Mouse (Mus musculus) thymus, postnatal 4 days (tissue): ENCODE measurements around the gene Cryzl2.

ENCODE experiments used
- DNase-seq: peaks from one replicate; pipeline ENCODE4 v3.0.0; 2021

The Cryzl2 gene

GRCm38 (mm10) chr1:157480090-157480489, 21.7 kb downstream of the Cryzl2 start:
- DNase-seq: no peak

- no peak for DNase-seq
Observed at GRCm38 (mm10) chr1:157480901-157481300, 22.5 kb downstream of the Cryzl2 start.

GRCm38 (mm10) chr1:157481666-157482065, 23.3 kb downstream of the Cryzl2 start:
- DNase-seq: no peak

DNA sequence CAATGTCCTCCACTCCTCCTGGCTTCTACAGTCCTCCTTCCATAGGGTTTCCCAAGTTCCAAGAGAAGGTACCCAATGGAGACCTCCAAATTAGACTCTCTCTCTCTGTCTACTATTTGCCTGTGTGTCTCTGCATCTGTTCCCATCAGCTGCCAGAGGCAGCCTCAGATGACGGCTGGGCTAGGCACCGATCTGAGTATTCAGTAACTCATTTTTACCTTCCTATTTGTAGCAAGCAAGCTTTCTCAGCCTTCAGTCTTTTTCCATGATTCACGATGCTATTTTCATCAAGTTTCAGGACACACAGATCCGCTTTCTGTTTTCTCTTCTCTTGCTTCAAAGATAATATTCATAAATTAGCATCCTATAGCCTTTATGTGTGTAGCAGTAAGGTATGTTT, 25.8 kb downstream of the Cryzl2 start:
- no peak for DNase-seq

- DNase-seq: no peak
Observed at GRCm38 (mm10) chr1:157500657-157501056, 42.3 kb downstream of the Cryzl2 start.

- no peak for DNase-seq
Observed at GRCm38 (mm10) chr1:157501352-157501945, 43.1 kb downstream of the Cryzl2 start.

DNA sequence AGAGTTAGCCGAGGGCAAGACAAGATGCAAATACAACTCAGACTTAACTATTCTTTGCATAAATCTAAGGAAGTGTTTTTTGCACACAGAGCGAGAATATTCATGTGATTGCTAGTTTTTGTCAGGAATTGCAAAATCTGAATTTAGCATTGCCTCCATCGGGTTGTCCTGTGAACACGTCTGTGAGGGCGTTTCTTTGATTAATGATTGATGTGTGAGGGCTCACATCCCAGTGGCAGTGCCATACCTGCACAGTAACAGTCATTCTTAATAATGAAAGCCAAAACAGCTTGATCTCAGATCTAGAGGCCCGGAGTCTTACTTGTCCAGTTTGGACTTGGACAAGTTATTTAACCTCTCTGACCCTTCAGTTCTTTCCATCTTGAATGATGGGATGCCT, 44.7 kb downstream of the Cryzl2 start:
- no peak for DNase-seq

GRCm38 (mm10) chr1:157506522-157506921, 48.1 kb downstream of the Cryzl2 start, which contains the start of gene Sec16b:
Gene Sec16b, plus strand, starts transcription at chr1:157506728.
- DNase-seq: no peak

- no peak for DNase-seq
Observed at GRCm38 (mm10) chr1:157506995-157507595, 48.7 kb downstream of the Cryzl2 start.

DNA sequence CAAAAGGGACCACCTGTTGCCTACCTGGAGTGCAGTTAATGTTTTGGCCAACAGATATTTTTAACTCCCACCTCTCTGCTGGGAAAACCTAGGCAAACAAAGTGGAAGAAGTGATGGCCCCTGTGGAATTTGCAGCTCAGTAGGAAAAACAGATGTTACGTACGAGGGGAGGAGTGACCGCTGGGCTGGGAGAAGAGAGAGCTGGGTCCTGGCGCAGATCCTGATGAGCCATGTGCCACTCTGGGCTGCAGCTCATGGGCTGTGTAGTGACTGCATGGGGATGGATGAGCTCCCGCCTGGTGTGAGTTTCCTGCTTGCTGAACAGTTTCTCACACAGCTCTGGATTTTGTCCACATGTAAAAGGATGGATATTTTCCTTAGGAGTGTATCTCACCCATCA, 49.4 kb downstream of the Cryzl2 start:
- DNase-seq: no peak

GRCm38 (mm10) chr1:157512690-157513448, 54.5 kb downstream of the Cryzl2 start:
- no peak for DNase-seq

GRCm38 (mm10) chr1:157513559-157513958, 55.2 kb downstream of the Cryzl2 start:
- no peak for DNase-seq

DNA sequence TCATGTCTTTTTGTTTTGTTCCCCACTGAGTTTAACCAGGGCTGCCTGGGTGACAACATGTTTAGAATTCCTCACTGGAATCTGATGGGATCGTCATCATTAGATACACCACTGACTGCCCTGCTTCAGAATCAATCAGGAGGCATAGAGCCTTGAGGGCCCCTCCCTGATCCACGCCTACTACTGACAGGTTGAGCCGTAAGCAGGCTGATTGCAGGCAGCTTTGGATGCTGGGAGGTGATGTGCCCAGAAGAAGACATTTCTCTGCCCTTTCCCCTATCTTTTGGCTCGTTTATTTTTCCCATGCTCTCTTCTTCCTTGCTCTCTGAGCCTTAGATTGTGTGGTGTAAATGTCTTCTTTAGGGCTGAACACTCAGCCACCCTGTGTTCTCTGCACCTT, 55.9 kb downstream of the Cryzl2 start:
- DNase-seq: no peak

DNA sequence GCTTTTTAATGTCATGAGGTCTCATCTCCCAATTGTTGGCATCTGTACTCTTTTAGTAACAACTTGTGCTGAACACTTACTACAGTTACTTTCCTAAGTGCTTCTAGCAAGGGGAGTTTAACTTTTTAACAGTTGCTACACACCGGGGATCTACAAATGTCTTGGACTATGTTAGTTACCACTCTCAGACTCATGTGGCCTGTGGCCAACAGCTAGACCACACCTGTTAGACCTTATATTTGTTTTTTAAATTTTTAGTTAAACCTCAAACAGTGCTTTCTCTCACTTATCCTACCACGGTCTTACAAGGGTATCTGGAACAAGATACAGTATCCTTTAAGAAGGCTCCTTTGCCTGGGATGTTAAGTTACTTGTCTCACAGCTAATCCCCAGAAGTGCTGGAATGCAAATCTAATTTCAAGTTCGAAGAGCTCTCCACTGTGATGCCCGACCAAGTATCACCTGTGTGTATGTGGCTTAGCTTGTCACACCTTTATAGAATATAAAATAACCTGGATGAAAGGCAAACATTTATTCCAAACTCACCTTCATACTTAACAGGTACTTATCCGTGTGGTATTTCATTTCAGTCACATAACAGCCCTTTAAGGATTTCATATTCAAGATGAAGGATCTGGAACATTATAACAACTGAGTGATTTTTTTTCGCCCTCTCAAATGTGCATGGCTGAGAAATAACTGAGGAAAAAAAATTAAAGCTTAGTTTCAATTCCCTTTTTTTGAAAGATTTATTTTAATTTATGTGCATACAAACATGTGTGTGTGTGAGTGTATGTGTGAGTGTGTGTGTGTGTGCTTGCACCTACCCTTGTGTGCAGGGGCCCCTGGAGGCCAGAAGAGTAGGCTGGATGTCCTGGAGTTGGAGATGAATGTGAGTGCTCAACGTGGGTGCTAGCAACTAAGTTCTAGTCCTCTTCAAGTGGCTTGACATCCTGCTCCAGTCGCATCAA, 58.7 kb downstream of the Cryzl2 start:
- no peak for DNase-seq

DNA sequence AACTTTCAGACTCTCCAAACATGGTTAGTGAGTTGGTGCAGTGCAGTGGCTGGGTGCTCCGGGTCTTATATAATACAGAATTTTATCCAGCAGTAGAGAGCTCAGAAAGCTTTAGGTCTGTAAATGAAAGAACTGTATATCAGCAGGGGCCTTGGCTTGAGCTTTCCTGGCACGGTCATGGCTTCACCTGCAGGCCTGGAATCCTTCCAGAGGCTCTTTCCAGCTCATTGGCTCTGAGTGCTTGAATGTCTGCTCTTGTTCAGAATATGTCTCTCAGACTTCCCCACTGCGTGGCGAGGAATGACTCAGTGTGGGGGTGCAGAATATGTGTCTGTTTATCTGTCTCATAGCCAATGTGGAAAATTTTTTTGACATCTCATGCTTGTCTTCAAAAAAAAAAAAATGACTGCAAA, 59.7 kb downstream of the Cryzl2 start:
- DNase-seq: no peak

DNA sequence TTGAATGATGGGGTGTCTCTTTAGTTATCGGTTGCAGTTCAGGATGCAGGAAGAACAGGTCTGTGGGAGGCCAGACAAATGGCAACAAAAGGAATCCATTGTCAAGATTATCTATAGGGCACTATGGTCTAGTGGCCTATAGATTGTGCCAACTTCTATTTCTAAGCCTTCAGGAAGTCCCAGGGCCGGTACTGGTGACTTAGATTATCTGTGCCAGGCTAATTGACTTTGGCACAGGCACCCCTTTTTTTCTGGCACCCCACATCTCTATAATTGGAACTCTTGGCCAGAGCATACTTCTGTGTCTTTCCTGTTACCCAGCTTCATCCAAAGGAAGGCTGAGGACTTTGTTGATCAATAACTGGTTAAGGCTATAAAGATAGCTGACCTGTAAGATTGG, 61.0 kb downstream of the Cryzl2 start:
- DNase-seq: no peak

DNA sequence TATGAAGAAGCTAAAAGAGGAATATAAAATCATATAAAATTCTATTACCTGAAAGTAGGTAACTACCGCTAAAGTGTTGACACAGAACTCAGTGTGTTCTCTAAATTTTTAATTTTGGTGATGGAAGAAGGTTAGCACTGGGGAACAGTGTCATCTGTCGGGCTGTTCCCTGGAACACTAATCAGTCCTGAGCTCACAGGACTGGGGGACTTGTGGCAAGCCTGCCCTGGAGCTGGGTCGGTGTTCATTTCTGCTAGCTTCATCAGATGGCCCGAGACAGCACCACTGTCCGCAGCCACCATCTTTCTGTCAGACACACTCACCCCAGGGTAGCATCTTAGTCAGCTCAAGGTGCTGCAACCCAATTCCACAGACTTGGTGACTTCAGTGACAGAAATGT, 63.9 kb downstream of the Cryzl2 start:
- DNase-seq: no peak

- no peak for DNase-seq
Observed at GRCm38 (mm10) chr1:157524775-157525174, 66.4 kb downstream of the Cryzl2 start.

- DNase-seq: no peak
Observed at GRCm38 (mm10) chr1:157525692-157526354, 67.4 kb downstream of the Cryzl2 start.

DNA sequence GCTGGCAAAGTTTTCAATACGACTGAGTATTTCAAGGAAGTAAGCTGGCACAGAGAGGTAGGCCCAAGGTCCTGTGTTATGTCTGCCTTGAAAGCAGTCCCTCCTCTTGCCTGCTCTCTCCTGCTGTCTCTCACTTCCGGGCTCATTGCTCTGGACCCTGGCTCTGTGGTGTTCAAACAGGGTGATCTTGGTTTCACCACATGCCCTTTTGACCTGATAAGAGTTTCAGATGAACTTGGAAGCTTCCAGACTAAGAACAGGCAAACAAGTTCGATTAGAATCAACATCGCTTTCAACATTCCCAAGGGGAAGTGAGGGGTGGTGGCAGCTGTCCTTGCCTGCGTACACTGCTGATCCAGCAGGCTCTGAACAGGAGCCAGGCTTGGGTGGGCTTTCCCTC, 68.2 kb downstream of the Cryzl2 start:
- no peak for DNase-seq

- no peak for DNase-seq
Observed at GRCm38 (mm10) chr1:157532826-157533460, 74.6 kb downstream of the Cryzl2 start.

DNA sequence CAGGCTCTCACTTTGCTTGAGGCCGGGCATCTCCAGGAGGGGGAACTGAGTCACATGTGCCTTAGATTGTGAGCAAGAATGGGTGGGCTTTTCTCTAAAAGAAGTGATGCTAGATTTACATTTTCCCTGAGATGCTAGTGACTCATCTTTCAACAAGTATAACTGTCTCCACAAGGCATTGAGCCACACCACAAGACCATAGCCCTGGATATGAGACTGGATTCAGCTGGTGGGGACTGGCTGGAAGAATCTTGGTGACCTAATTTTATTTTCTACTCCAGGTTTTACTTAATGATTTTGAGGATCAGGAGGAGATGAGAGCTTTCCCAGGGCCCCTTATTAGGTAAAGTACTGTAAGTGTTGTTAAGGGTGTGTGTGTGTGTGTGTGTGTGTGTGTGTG, 77.2 kb downstream of the Cryzl2 start:
- no peak for DNase-seq
